Mouse (Mus musculus): Measurements from ENCODE around the gene Fuk.

- TF ChIP-seq TAL1 (IDR thresholded peaks at IDR 0.05; ENCODE audit: low read length) (no peak), GATA1 (IDR thresholded peaks at IDR 0.05; ENCODE audit: low read length) (no peak)
Observed at GRCm38 (mm10) chr8:110870501-110870900, 31.8 kb downstream of the Fuk start.

Data from erythroblast, embryonic 14.5 days (primary cell).